Mouse (Mus musculus): Measurements from ENCODE around the gene Foxo6. TPM values are rescaled to one million over a fixed set of nuclear protein-coding genes. Genes with fewer than 3 reads are reported as not detected.
A peak's percentile ranks its signal among the peaks of the same experiment; 100 is the strongest.

Gene Foxo6
- polyA plus RNA-seq, 1 experiment from 2014 or later: not detected

DNA sequence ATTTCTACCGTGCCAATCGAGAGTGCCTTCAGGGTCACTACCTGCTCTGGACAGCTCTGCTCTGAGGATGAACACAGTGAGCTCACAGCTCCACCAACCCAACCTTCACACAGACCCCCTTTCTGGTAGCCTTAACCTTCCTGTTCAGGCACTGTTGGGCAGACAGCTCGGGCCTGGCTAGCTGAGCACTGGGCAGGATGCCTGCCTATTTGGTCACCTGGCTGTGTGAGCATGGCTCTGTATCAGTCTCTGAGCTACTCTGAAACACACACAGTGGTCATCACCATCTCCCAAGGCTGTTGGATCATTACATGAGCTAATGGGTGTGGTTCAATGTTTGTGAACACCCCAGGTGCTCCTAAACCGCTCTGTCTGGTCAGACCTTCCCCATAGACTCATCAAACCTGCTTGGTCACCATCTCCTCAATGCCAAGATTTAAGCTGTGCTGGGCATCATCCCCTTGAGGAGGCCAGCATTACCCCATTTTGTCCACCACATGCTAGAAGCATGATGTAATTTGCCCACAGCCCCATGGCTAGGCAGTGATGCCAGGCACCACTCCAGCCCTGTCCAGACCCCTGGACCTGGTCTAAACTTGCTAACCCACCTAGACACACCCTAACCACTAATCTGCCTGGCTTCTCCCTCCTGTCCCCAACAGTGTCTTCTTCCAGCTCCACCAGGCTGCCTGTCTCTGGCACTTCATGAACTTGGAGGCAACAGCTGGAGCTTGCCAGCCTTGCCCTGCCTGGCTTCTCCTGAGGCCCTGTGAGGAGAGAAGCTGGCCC lies 16.8 kb downstream of the Foxo6 start:
- no peak overlapping the region for H3K9ac ChIP-seq
- no peak overlapping the region for H3K27ac ChIP-seq (replicated peaks)
- WGBS (ENCODE audit: insufficient replicate concordance): 44% methylated on average over 4 of the region's 4 CpGs
- no peaks in the 10 kb centered on the region for H3K9me3 ChIP-seq (replicated peaks)
- H3K4me1 ChIP-seq (replicated peaks): no peaks in the 10 kb centered on the region
- no peaks in the 10 kb centered on the region for H3K36me3 ChIP-seq (replicated peaks)
- no peak overlapping the region for H3K4me2 ChIP-seq
- ATAC-seq (ENCODE audit: insufficient read depth): no peak
- H3K4me3 ChIP-seq (replicated peaks): no peak overlapping the region
- peaks cover 81% of the 10 kb centered on the region for H3K27me3 ChIP-seq

DNA sequence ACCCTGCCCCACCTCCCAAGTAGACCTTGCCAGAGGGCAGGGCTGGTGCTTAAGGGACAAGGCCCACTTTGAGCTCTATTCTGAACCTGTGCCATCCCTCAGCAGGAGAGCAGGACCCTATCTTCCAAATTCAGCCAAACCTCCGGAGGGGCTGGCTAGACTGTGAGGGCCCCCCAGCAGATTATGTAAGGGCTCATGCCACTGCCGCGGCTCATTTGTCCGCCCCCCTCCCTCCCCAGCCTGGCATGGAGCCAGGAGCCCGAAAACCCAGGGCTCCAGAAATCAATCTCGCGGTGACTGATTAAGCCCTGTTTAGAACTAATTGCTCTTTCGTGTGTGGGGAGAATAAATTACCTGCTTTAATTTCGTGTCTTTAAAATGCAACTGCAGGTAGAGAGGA lies 17.7 kb downstream of the Foxo6 start:
- 17% methylated on average over 9 of the region's 9 CpGs for WGBS (ENCODE audit: insufficient replicate concordance)
- H3K36me3 ChIP-seq (replicated peaks): no peaks in the 10 kb centered on the region
- H3K27me3 ChIP-seq: peaks cover 90% of the 10 kb centered on the region
- H3K27ac ChIP-seq (replicated peaks): no peak overlapping the region
- no peak overlapping the region for H3K4me3 ChIP-seq (replicated peaks)
- no peak overlapping the region for H3K9ac ChIP-seq
- no peak overlapping the region for H3K4me2 ChIP-seq
- no peaks in the 10 kb centered on the region for H3K4me1 ChIP-seq (replicated peaks)
- no peaks in the 10 kb centered on the region for H3K9me3 ChIP-seq (replicated peaks)
- no peak for ATAC-seq (ENCODE audit: insufficient read depth)

DNA sequence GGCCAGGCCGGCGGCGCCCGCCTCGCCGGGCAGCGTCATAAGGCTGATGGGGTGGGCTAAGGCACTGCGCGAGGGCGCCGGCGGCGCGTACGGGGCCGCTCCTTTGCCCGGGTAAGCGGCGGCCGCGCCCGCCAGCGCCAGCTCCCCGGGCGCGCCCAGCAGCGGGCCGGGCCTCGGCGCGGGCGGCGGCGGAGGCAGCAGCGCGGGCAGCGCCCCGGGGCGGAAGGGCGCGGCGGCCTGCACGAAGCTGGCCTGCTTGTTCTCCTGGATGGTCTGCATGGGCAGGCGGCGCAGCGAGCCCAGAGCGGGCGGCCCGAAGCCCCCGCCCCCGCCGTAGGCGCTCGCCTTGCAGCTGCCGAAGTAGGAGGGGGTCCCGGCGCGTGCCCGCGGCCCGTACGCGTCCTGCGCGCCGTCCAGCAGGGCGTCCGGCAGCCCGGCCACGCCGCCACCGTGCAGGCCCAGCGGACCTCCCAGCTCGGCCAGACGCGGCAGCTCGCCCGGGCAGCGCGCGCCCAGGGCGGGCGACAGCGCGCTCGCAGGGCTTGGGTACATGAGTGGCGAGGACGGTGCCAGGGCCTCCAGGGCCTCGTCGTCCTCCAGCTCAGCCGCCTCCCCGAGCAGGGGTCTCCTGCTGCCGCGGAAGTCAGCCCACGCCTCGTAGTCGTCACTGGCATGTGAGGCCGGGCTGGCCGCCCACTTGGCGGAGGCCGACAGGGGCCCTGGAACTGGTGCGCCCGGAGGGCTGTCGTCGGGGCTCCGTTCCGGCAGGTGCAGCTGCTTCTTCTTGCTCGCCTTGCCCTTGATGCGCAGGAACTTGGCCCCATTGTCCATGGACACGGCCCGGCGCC lies 18.7 kb downstream of the Foxo6 start:
- no peaks in the 10 kb centered on the region for H3K36me3 ChIP-seq (replicated peaks)
- peaks cover 92% of the 10 kb centered on the region for H3K27me3 ChIP-seq

DNA sequence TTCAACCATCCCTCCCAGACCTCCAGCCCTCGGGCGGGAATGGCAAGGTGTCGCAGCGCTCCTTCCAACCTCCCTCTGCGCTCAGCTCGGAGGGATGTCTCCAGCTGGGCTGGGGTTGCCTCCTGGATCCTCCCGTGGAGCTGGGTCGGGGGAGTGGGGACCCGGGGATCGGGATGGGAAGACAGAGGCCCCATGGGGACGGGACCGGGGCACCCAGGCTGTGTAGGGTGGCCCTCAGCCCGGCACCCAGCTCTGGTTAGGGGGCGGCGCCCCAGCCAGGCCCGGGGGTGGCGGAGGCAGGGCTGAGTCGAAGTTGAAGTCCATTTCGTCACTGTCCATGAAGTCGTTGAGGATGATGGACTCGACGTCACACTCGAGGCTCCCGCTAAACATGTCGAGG lies 19.5 kb downstream of the Foxo6 start:
- Histone ChIP-seq H3K4me2 (no peak overlapping the region), H3K9me3 (replicated peaks) (no peaks in the 10 kb centered on the region), H3K4me3 (replicated peaks) (no peak overlapping the region), H3K36me3 (replicated peaks) (no peaks in the 10 kb centered on the region), H3K9ac (no peak overlapping the region), H3K27me3 (peaks cover 89% of the 10 kb centered on the region), H3K4me1 (replicated peaks) (no peaks in the 10 kb centered on the region), H3K27ac (replicated peaks) (no peak overlapping the region)
- no peak for ATAC-seq (ENCODE audit: insufficient read depth)
- WGBS (ENCODE audit: insufficient replicate concordance): 8% methylated on average over 25 of the region's 25 CpGs

More for the DNA sequence above, 18.7 kb downstream of the Foxo6 start:
- H3K27ac ChIP-seq (replicated peaks): no peak overlapping the region
- ATAC-seq (ENCODE audit: insufficient read depth): no peak
- H3K9me3 ChIP-seq (replicated peaks): no peaks in the 10 kb centered on the region
- H3K4me3 ChIP-seq (replicated peaks): no peak overlapping the region
- H3K4me1 ChIP-seq (replicated peaks): no peaks in the 10 kb centered on the region
- H3K4me2 ChIP-seq: peak overlapping the region; percentile 36
- H3K9ac ChIP-seq: no peak overlapping the region
- WGBS (ENCODE audit: insufficient replicate concordance): 2% methylated on average over 95 of the region's 112 CpGs

DNA sequence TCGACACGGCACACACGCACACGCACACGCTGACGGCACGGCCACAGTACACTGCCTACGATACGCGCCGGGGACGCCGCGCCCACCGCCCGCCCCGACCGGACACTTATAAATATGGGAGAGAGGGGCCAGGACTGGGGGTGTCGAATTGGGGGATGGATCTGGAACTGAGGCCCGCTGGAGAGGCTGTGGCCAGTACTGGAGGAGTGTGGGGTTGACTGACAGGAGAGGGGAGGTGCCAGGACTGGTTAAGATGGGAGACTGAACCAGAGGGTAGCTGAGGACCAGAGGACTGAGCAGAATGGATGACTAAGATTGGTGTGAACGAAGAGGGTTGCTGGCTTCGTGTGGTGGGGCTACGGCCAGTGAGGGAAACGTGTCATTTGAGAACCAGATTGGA lies 20.0 kb downstream of the Foxo6 start:
- no peak overlapping the region for H3K4me3 ChIP-seq (replicated peaks)
- 32% methylated on average over 24 of the region's 24 CpGs for WGBS (ENCODE audit: insufficient replicate concordance)
- H3K27me3 ChIP-seq: peaks cover 92% of the 10 kb centered on the region
- no peak overlapping the region for H3K4me2 ChIP-seq
- ATAC-seq (ENCODE audit: insufficient read depth): no peak
- no peak overlapping the region for H3K9ac ChIP-seq
- no peaks in the 10 kb centered on the region for H3K4me1 ChIP-seq (replicated peaks)
- no peak overlapping the region for H3K27ac ChIP-seq (replicated peaks)
- H3K9me3 ChIP-seq (replicated peaks): no peaks in the 10 kb centered on the region
- H3K36me3 ChIP-seq (replicated peaks): no peaks in the 10 kb centered on the region

DNA sequence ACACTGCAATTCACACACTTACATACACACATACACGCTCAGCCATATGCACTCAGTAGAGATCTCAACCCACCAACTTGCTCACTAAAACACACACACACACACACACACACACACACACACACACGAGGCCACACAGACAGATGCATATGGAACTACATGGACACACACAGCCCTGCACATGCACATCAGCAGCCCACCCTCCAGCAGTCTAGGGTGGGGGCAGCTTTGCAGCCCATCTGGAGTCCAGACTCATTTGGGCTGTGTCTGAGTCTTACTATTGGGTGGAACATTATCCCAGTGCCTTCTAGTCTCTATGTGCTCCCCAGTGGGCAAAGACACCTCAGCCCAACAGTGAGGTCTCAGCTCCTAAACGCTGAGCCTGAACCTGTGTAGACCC lies 23.0 kb downstream of the Foxo6 start:
- WGBS (ENCODE audit: insufficient replicate concordance): 34% methylated on average over 3 of the region's 3 CpGs
- no peak overlapping the region for H3K27ac ChIP-seq (replicated peaks)
- H3K27me3 ChIP-seq: peaks cover 73% of the 10 kb centered on the region
- no peak overlapping the region for H3K4me3 ChIP-seq (replicated peaks)
- no peaks in the 10 kb centered on the region for H3K9me3 ChIP-seq (replicated peaks)
- no peaks in the 10 kb centered on the region for H3K4me1 ChIP-seq (replicated peaks)
- H3K9ac ChIP-seq: no peak overlapping the region
- ATAC-seq (ENCODE audit: insufficient read depth): no peak
- H3K36me3 ChIP-seq (replicated peaks): no peaks in the 10 kb centered on the region
- no peak overlapping the region for H3K4me2 ChIP-seq

DNA sequence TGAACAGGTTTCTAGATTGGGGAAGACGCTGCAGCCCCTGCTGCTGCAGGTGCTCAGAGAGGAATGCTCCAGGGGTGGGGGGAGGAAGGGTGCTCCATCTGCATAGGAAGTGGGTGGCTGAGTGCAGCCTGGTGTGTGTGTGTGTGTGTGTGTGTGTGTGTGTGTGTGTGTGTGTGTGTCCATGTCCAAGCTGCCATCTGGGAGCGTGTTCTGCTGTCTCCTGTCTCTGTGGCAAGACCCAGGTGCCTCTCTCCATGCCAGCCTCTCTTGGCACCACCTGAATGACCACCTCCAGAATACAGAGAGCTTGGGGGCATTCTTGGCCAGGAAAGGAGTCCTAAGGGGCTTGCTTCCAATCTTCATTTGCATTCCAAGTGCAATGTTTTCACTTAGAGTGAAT lies 24.4 kb downstream of the Foxo6 start:
- Histone ChIP-seq H3K9me3 (replicated peaks) (no peaks in the 10 kb centered on the region), H3K9ac (no peak overlapping the region), H3K4me1 (replicated peaks) (no peaks in the 10 kb centered on the region), H3K4me2 (no peak overlapping the region), H3K36me3 (replicated peaks) (no peaks in the 10 kb centered on the region), H3K27ac (replicated peaks) (no peak overlapping the region), H3K4me3 (replicated peaks) (no peak overlapping the region), H3K27me3 (peaks cover 59% of the 10 kb centered on the region)
- WGBS (ENCODE audit: insufficient replicate concordance): 22% methylated on average over 1 of the region's 2 CpGs
- no peak for ATAC-seq (ENCODE audit: insufficient read depth)

DNA sequence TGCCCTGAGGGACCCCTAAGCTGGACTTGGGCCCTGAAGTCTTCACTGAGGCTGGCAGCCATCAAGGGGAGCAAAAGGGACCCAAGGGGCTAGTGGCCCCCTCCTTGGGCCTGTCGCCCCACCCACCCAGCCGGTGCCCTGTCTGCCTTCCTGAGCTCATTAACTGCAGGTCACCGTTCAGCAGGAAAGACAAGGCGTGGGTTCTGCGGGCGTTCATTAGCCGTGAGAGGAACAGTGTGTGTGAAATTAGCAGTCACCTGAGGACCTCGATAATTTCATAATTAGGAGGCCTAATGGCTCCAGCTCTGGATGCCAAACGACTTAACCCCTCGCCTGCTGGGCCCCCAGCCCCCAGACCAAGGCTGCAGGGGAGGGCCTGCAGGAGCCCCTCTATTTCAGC lies 24.9 kb downstream of the Foxo6 start:
- Histone ChIP-seq H3K27me3 (peaks cover 58% of the 10 kb centered on the region), H3K36me3 (replicated peaks) (no peaks in the 10 kb centered on the region), H3K27ac (replicated peaks) (no peak overlapping the region), H3K4me1 (replicated peaks) (no peaks in the 10 kb centered on the region), H3K4me3 (replicated peaks) (no peak overlapping the region), H3K9ac (no peak overlapping the region), H3K9me3 (replicated peaks) (no peaks in the 10 kb centered on the region), H3K4me2 (no peak overlapping the region)
- ATAC-seq (ENCODE audit: insufficient read depth): no peak
- 39% methylated on average over 10 of the region's 10 CpGs for WGBS (ENCODE audit: insufficient replicate concordance)

DNA sequence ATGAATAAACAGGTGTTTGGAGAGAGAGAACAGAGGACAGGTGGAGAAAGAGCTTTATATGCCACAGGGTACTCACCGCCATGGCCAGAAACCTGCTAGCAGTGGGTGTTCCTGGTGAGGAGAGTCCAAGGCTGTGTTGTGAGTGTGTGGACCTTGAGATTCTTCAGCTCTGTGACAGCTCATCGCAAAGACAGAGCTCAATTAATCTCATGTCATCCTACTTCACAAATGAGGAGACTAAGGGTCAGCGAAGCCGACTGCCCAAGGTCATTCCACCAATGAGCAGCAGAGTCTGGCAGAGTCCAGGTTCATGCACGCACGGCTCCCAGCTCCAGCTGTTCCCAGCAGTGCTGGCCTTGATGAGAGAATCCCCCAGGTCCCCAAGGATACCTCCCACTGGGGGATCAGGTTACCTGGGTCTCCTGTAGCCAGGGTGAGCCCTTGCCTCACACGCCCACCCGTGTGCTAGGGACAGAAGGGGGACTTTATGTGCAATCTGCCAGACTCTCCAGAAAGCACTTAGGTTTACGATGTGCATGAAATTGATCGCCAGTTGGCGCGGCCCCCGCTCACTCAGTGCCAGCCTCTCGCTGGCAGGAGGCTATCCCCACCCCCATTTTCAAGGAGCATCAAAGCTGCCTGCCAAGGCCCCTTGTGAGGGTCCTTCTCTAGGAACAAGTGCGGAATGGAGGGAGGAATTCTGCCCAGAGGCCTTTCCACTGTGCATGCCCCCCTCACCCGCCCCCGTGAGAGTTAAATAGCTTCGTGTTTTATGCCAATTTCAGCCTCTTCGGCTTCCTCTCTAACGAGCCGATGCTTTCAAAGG lies 27.6 kb downstream of the Foxo6 start:
- H3K27me3 ChIP-seq: peaks cover 36% of the 10 kb centered on the region
- 51% methylated on average over 21 of the region's 21 CpGs for WGBS (ENCODE audit: insufficient replicate concordance)
- no peak overlapping the region for H3K9ac ChIP-seq
- no peaks in the 10 kb centered on the region for H3K9me3 ChIP-seq (replicated peaks)
- no peaks in the 10 kb centered on the region for H3K4me1 ChIP-seq (replicated peaks)
- no peak overlapping the region for H3K4me2 ChIP-seq
- no peaks in the 10 kb centered on the region for H3K36me3 ChIP-seq (replicated peaks)
- ATAC-seq (ENCODE audit: insufficient read depth): no peak
- H3K27ac ChIP-seq (replicated peaks): no peak overlapping the region
- H3K4me3 ChIP-seq (replicated peaks): no peak overlapping the region

DNA sequence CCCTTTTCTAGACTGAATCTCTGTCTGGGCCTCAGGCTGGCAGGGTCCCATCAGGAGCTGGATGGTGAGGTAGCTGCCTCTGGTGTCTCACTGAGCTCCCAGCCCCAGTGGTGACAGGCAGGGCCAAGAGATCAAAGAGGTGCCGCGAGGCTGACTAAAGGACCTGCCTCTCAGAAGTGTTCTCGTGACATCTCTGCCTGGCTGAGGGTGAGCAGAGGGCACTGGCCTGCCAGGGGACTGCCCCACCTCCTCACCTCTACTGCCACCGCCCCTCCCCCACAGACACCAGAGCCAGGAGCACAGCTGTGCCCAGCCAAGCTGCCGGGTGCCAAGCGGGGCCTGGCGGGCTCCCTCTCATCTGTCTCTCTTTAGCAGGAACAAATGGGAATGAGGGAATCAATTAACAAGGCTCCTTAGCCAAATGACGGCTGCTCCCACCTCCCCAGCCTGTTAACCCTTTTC lies 38.3 kb downstream of the Foxo6 start:
- no peak overlapping the region for H3K9ac ChIP-seq
- 34% methylated on average over 8 of the region's 8 CpGs for WGBS (ENCODE audit: insufficient replicate concordance)
- no peaks in the 10 kb centered on the region for H3K9me3 ChIP-seq (replicated peaks)
- no peak overlapping the region for H3K27ac ChIP-seq (replicated peaks)
- H3K4me2 ChIP-seq: no peak overlapping the region
- H3K36me3 ChIP-seq (replicated peaks): no peaks in the 10 kb centered on the region
- no peaks in the 10 kb centered on the region; the same call in 1 of the 2 replicates for H3K4me1 ChIP-seq (replicated peaks)
- H3K27me3 ChIP-seq: peaks cover 17% of the 10 kb centered on the region
- no peak overlapping the region for H3K4me3 ChIP-seq (replicated peaks)
- no peak for ATAC-seq (ENCODE audit: insufficient read depth)

DNA sequence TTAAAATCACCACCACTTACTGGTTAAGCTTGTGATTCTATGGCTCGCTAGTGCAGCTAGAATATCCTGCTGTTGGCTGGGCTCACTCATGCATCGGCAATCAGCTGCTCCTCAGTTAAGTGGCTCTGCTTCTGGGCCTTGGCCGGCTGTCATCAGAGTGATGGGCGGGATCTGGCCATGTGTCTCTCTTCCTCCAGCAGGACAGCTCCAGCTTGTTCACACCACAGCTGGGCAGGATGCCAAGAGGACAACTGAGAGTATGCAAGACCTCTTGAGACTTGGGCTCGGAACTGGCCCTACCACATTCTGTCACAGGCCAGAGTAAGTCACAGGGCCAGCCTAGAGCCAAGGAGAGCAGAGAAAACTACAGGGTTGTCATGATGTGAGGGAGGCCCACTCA lies 39.7 kb downstream of the Foxo6 start:
- 56% methylated on average over 5 of the region's 5 CpGs for WGBS (ENCODE audit: insufficient replicate concordance)
- ATAC-seq (ENCODE audit: insufficient read depth): no peak
- no peak overlapping the region for H3K4me2 ChIP-seq

More for the DNA sequence above, 39.7 kb downstream of the Foxo6 start:
- Histone ChIP-seq H3K36me3 (replicated peaks) (no peaks in the 10 kb centered on the region), H3K4me1 (replicated peaks) (no peaks in the 10 kb centered on the region), H3K4me3 (replicated peaks) (no peak overlapping the region), H3K27ac (replicated peaks) (no peak overlapping the region), H3K9me3 (replicated peaks) (no peaks in the 10 kb centered on the region), H3K9ac (no peak overlapping the region), H3K27me3 (peaks cover 10% of the 10 kb centered on the region)

Data from liver, embryonic 15.5 days (tissue).